Mouse (Mus musculus) layer of hippocampus, postnatal 14 days (tissue): ENCODE measurements at regions not wholly inside any gene's neighbourhood (a gene's known extent, or its start where the extent isn't known, plus 50 kb on each side); places are given as distances from the start of the nearest gene placed in this dataset.
A peak's percentile ranks its signal among the peaks of the same experiment; 100 is the strongest.

Source experiments
- DNase-seq, 2 experiments: peaks; one replicate each; pipeline ENCODE4 v3.0.0; 2021 to 2022; ENCODE audit warnings: low spot score in 2 of 2, mixed read lengths in 1 of 2

DNA sequence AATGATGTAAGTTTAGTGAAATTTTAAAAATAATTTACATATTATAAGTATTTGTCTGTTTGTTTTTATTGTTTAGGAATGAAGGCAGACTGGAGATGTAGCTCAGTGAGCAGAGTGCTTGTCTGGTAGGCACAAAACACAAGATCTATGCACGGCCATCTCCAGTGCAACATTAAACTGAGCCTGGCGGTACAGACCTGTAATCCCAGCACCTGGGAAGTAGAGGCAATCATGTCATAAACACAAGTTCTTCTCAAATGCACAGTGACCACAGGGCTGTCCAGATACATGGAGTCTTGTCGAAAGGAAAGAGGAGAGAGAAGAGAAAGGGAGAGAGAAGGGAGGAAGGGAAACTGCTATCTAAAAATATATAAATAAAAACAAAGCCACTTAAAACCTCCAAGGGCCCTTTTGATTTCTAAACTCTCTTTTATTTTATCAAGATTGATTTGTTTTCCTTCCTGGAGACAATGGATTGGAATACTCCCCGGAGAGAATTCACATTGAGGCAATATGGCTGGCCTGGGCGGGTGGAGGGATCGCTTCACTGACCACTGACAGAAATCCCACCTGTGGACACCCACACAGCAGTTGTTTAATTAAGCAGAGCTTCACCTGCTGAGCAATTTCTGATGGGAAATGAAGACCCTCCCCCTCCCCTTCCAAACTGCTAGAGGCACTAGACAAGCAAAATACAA, 215.6 kb upstream of the Tll1 start:
- DNase-seq = no peak

DNA sequence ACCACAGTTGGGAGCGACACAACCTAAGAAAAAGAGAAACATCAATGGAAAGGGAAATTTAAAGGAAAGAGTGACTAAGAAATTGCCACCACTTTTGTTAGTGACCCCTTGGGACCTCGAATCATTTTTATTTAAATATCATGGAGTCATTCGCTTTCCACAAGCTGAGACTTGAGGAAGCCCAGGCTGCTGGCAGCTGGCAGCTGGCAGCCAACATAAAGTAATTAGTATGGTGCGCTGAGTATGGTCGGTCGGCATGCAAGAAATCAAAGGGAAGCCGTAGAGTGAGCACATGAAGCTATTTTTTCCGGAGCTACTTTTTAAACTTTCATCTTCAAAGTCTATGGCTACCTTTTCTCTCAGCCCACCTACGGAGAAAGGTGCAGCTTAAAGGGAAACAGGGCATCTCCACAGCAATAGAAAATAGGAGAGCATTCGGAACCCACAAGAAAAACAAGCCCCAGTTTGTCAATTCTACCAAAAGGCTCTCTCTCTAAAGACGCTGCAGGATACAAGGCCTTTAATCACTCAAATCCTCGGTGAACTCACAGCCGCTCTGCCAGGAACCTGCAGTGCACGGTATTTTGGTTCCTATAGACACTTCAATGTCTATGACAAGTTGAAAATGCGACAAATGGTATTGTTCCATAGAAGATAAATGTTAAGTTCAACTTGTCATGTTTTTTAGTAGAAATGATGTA, 206.6 kb upstream of the Tll1 start:
- DNase-seq = no peak

DNA sequence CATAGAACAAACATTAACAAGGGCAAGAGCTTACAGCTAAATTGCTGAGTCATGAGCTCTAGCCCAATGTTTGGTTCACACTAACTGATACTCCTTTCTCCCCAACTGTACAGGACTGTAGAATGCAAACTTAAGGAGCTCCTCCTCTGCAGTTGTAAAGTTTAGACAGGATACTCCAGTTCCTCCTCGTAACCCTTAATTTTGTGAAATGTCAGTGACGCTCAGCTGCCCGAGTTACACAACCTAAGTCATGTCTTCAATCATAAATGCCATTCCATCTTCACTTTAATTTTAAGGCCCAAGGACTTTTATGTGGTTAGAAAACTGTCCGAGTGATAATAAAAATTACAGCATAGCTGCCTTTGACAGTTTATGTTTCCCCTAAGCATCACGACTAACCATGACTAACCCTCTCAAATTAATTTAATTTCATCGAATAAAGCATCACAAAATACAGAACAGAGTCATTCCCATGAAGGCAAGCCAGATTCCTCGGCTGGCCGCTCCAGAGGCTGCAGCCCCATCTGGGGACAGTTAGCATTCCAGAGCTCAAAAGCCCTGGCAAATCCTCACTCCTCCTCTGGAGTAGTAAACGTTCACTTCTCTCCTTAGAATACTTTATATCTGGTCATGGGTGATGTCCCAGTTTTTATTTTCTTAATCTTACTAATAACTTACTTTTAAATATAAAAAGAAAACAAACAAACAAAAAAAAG, 200.9 kb upstream of the Tll1 start:
- no peak for DNase-seq

DNA sequence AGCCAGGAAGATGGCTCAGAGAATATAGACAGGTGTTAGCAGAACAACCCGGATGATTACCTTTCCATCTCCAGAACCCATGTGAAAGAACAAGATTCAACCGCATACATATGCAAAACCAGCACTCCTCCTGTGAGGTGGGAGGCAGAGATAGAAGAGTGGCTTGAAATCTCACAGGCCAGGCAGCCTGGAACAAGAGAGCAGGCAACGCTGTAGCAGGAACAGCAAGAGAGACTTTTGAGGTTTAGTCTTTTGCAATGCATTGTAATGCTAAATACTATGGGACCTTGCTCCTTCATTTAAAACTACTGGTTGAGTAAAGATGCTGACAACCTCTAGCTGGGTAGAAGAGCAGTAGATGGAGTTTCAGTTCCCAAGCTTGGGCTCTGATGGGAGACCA, 193.5 kb upstream of the Tll1 start:
- no peak for DNase-seq

DNA sequence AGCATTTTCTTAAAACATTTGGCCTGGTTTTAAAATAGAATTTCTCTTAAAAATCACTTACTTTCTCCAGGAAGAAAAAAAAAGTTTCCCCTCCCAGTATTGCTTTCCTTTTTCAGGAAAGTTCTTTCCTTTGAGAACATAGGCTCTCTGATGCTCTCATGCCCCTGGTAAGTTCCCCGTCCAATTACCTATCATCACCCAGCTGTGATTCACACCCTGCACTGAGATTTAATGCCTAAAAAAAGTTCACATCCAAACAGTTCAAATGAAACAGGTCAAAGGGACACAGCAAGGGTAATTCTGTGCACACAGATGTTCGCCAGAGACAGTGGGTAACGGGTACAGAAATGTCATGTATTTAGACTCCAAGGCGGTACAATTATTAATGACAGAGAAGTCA, 191.8 kb upstream of the Tll1 start:
- DNase-seq = no peak

DNA sequence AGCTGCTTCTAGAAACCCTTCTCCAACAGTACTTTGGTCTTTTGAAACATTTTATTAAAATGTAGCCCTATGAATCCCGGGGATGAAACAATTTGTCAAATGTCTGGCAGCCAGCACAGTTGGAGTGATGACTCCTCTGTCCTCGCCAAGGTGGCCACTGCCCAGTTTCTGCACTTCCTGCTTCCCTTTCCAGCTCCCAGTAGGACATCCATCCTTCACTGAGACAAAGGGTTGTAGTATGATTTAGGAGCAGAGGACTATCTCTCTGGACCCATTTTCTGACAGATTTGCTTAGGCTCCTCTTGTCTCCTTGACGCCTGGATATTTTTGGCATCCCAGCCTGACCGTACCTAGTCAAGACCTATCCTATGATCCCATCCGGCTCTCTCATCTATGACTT, 189.7 kb upstream of the Tll1 start:
- DNase-seq = no peak

DNA sequence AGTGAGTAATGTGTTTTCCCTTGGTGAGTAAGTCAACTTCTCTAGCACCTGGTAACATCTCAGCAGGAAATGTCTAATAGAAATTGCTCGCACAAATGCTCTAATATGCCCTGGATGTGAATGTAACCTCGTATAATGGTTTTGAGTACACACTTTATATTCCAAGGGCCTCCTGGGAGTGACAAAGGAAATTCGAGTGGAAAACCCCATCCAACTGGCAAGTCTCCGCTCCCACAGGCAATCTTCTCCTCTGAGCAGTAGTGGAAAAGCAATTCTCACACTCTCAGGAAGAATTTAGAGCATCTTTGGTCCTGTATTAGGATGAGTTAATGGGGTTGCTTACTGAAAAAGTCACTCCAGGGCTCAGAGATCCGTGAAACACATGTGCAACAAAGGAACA, 183.4 kb upstream of the Tll1 start:
- DNase-seq = no peak

DNA sequence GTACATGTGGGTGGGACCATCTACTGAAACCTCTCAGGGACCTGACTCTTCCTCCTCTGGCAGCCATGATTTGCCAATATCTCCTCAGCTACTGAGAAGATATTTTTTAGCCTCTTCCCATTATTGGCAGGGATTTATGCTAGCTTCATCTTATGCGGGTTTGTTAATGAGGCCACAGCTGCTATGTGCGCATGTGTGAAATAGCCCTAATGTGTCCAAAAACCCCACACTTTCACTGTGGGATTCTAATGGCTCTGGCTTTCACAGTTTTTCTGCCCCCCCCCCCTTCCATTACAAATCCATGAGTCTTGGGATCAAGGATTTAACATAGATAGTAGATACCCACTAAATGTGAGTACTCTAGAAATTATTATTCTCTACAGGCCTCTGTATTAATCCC, 182.2 kb upstream of the Tll1 start:
- no peak for DNase-seq

DNA sequence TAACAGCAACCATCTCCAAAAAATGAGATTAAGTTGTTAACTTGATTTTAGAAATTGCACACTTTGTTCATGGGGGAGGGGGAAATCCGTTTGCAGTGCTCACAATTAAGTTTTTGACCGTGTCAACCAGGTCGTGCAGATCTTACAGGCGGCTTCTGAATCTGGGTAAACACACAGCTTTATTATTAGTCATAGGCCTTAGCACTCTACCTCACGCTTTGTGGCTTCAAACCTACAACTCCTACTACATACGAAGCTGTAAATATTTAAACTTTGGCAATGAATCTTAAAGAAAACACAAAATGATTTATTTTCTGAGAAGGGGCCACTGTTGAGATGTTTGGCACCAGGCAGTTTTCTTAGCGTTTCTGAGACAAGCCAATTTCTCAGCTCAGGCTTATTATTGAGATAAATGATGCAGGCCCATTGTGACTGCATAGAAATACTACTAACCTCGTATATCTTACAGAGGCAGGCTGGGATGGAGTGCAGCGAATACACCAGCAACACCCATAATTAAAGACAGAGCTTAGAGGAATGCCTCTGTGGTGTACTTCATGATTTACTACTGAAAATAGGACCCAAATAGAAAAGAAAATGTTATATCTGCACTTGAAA, 173.8 kb upstream of the Tll1 start:
- no peak for DNase-seq

DNA sequence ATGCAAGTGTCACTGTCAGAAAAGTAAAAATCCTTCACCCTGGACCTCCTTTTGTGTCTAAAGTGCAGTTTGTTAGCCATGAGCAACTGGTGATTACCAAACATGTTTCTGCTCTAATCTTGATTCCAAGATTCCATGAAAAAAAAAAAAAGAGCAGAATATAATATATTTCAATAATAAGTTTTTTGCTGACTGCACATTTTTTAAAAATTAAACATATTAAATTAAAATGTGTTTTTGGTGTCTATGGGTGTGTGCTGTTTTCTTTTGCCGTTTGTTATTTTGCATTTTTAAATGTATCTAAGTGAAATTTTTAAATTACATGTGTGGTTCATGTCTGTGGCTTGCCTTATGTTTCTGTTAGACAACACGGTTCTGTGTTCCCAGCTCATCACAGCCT, 171.8 kb upstream of the Tll1 start:
- no peak for DNase-seq

DNA sequence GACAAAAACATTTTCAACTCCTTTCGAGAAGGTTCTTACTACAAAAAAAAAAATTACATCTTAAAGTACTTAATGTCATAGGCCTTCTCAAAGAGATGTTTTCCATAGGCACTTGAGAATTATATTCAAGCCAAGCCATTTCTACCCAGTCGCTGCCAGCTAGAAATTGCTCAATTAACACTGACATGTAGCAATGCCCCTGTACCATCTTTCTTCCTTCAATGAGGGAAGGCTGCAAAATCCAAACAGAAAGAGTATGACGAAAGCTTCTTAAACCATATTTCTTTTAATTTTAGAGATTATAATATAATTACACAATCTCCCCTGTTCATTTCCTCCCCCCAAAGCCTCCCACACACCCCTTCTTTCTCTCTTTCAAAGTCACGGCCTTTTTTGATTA, 169.4 kb upstream of the Tll1 start:
- DNase-seq = no peak

DNA sequence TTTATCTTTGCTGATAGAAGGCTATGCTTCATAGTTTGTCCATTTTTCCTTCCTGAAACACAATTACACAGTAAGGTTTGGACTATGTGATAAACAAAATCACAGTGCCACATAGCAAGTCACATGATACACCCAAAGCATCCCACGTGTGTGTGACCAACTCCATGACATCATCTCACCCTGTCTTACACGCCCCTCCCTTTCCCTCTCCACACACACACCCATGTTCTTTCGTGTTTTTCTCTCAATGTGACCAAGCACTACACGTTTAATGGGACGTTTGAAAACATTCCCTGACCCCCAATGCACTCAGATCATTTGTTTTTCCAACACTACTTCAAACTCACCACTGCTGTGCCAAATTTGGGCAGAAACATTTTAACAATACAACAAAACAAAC, 168.9 kb upstream of the Tll1 start:
- no peak for DNase-seq

DNA sequence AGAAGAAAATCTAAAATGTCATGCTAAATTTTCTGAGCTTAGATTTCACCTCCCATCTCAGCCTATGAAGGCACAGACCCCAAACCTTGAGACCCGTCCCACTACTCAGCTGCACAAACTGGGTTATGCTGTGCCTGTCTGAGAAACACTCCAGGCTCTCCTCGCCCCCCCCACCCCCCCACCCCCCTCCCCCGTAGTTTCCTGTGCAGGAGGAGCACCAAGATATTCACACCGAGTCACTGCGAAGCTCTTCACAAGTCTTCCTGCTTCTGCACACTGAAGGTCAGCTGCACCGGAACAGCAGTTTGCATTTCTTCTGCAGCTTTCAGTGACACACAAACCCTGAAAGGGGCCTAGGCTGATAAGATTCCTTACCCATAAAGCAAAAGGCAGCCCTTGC, 163.9 kb upstream of the Tll1 start:
- no peak for DNase-seq

DNA sequence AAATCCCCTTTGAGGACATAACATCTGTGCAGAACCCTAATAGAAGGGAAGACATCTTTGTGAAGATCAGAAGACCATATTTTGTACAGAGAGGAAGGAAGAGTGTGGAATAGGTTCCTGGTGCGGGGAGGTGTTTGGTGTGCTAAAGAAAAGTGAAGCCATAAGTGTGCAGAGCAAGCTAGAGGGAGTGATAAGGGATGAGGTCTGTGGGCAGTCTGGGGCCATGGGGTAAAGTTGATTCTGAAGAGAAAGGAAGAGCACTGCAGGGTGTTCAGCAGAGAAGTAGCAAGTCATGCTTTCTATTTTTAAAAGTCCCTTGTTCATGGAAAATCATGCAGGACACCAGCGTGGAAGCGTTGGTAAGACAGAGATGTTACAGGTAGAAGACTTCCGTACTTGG, 161.8 kb upstream of the Tll1 start:
- no peak for DNase-seq

DNA sequence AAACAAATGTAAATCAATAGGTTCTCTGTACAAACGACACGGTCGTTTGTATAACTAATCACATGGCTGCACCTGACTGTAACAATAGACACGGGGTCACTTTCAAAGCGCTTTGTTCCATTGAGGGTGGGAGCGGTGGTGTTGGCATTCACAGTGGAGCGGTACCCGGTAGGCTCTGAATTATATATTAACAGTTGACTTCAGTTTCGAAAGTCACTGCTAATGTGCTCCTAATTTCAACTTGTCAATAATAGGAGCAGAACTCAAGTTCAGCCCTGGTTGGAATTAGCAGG, 160.8 kb upstream of the Tll1 start:
- no peak for DNase-seq

DNA sequence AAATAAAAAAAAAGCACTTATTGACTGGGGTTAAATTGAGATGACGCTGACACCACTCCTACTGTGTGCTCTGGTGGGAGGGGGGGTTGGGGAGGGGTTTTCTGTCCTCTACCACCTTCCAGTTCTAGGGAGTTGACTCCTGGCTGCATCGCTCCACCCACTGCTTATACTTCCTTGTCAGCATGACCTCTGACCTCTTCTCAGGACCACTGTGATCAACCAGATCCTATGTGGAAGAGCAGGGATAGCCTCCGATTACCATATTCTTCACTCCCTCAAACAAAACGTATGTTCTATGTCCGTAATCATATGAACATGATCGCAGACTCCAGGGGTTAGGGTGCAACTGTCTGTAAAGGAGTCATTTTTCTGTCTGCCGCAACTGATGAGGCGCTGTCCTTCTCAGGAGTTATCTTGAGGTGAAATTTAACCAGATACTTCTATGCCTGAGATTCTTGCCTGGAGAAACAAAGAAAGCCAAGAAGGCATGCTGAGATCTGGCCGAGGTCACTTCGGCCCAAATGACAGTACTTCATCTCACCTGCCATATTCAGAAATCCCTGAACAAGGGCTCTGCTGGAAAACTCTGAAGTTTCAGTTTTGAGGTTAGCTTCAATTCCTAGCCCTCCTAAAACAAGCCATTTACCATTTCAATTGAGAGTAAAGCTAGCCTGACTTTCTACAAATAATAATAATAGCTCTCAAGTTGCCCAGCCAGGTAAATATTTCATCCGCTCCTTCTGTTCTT, 160.3 kb upstream of the Tll1 start:
- DNase-seq = no peak

DNA sequence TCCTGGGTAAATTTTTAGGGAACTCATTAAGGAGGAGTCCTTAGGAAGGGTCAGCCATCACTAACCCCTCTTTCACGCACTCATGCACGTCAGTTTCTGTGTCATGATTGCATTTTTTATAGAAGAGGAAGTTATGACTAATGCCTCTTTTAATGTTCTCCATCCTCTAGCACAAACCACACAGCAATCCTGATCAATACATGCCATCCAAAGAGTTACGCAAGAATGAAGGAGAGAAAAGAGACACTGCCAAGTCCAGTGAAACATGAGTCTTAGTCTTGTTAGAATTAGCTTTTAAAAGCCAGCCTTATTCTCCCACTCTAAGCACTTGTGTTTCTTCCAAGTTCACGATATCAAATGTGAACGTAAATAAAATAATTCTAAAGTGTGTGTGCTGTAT, 151.0 kb upstream of the Tll1 start:
- no peak for DNase-seq

DNA sequence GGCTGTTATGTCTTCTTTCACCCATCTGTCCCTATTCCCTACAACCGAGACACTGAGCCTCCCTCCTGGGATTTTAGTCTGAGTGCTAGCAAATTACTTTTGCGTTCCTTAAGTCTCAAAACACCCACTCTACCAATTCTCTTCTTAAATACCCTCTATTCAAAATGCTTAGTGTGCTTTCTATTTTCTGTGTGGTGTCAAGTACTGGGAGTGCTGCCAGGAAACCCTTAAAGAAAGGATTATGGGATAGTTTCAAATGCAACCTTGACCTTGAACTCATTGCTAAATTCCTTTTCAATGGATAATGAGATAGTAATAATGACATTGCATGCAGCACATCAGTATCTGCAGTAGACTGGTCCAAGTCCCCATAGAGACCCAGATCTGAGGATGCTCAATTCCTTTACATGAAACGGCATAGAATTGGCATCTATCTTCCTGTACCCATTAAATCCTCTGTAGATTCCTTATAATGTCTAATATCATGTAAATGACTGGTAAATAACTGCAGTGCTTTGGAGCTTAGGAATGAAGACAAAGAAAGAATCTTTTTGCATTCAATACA, 142.1 kb upstream of the Tll1 start:
- DNase-seq = no peak

DNA sequence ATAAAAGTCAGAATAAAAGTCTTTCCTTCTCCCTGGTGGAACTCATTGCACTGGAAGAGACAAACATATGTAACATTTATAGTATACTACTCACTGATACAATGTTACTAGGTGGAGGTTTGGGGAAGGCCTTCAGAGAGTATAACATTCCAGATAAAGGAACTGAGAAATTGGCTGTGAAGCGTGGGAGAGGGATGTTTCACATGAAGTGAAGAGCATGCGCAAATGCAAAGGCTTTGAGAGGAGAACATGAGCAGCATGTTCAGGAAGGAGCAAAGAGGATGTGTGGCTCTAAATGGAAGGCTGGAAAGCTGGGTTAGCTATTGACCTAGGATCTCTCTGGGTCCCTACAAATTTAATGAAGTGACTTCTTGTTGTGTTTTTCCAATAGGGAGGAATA, 141.4 kb upstream of the Tll1 start:
- no peak for DNase-seq

DNA sequence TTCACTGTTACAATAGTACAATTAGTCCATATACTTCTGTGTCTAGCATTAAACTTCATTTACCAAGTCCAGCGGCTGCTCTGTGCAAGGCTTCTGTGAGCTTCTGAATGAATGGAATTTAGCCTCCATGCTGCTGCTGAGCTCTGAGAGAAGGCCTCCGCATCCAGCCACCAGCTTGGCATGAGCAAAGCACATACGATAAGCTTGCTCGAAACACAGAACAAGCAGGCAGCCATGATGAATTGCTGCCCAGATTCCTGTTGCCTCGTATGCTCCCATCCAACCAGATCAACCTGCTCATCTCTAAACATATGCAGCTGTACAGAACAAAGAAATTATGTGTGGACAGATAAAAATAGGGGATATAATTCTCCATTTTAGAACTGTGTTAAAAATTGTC, 140.4 kb upstream of the Tll1 start:
- peak; percentile 19 to 46 for DNase-seq

DNA sequence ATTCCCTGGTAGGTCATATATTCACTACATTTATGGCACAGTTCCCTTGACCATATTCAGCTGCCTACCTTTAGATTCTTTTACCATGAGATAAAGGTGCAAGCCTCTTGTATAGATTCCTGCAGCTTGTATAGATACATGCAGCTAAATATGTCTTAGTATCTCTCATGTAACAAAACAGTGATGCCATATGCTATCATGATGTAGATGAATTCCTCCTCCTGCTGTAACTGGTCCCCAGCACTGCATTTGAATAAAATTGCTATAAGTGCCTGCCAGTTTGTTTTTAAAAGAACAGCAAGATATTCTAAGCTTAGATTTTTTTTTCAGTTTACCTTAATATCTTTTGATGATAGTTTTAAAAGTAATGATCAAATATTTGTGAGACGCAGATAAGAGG, 138.9 kb upstream of the Tll1 start:
- DNase-seq = no peak
